In genomic region chr5:38950520-38951288, GRCm38 (mm10) we compare ENCODE assay signal across 16 mouse cellular contexts.
A peak's percentile ranks its signal among the peaks of the same experiment; 100 is the strongest.
DNase-seq lines count a peak whose midpoint lies in the region; ATAC-seq lines count a peak whose summit lies in the region.
"Had no signal": no experiment of that assay in that cellular context is flagged by ENCODE, and none has a peak within 500 bp of the region (broad histone marks: within the 10 kb centered on the region; RNA-seq: fewer than 3 reads in every experiment).

No protein-coding gene starts in this region.

- H3K4me2 ChIP-seq in hindbrain, embryonic 16.5 days (ENCODE audit: low read length) = no peak overlapping the region
- H3K4me2 ChIP-seq in neural tube, embryonic 11.5 days (ENCODE audit: low read depth) = no peak overlapping the region
- H3K4me2 ChIP-seq: liver, embryonic 12.5 days; lung, embryonic 15.5 days; midbrain, embryonic 15.5 days had no signal

- whole genome bisulfite sequencing in hindbrain, embryonic 16.5 days = 57% methylated on average over 9 of the region's 9 CpGs
- WGBS in neural tube, embryonic 11.5 days = 47% methylated on average over 9 of the region's 9 CpGs

- no peak overlapping the region for H3K27ac ChIP-seq in hindbrain, embryonic 16.5 days (ENCODE audit: low read depth, low read length)
- H3K27ac ChIP-seq in neural tube, embryonic 11.5 days (ENCODE audit: low read depth, low read length) = no peak overlapping the region
- H3K27ac ChIP-seq: liver, embryonic 12.5 days; lung, embryonic 15.5 days; midbrain, embryonic 15.5 days had no signal

- H3K9ac ChIP-seq in hindbrain, embryonic 16.5 days (ENCODE audit: low read depth, low read length) = no peak overlapping the region
- H3K9ac ChIP-seq in neural tube, embryonic 11.5 days (ENCODE audit: low read length) = no peak overlapping the region
- H3K9ac ChIP-seq: liver, embryonic 12.5 days; lung, embryonic 15.5 days; midbrain, embryonic 15.5 days had no signal

- peak; percentile 88 for ATAC-seq in hindbrain, embryonic 16.5 days
- peak; percentile 43; the same call in 1 of the 2 replicates for ATAC-seq in neural tube, embryonic 11.5 days (ENCODE audit: insufficient read depth, low FRiP score, low TSS enrichment)
- ATAC-seq: forebrain, embryonic 14.5 days; liver, embryonic 12.5 days; midbrain, embryonic 15.5 days had no signal

- peak; percentile 7 for DNase-seq in kidney, adult 9 months
- no peak for DNase-seq in kidney, postnatal 10 days
- peak; percentile 18 for DNase-seq in embryo, embryonic 10.5 days (ENCODE audit: low spot score)
- peak; percentile 12 for DNase-seq in neural tube, embryonic 11.5 days (ENCODE audit: low spot score)
- DNase-seq in frontal cortex, postnatal 36 days (ENCODE audit: low spot score in 2 of 2) = no peak
- DNase-seq in lung, postnatal 4 days = no peak
- DNase-seq: adrenal gland, postnatal 36 days; cerebellum, adult 2 months; heart, postnatal 4 days; right cerebral cortex, postnatal 25 days; thymus, postnatal 25 days had no signal

- no peaks in the 10 kb centered on the region for H3K9me3 ChIP-seq in hindbrain, embryonic 16.5 days (ENCODE audit: control insufficient read depth, low read length)
- no peaks in the 10 kb centered on the region for H3K9me3 ChIP-seq in neural tube, embryonic 11.5 days (ENCODE audit: control insufficient read depth, low read length)
- H3K9me3 ChIP-seq: liver, embryonic 12.5 days; lung, embryonic 15.5 days; midbrain, embryonic 15.5 days had no signal

- H3K4me1 ChIP-seq in hindbrain, embryonic 16.5 days (ENCODE audit: control insufficient read depth, insufficient read depth, low read depth, low read length) = no peaks in the 10 kb centered on the region
- H3K4me1 ChIP-seq in neural tube, embryonic 11.5 days (ENCODE audit: control insufficient read depth, insufficient read depth, low read length) = no peaks in the 10 kb centered on the region
- H3K4me1 ChIP-seq: liver, embryonic 12.5 days; lung, embryonic 15.5 days; midbrain, embryonic 15.5 days had no signal

- no peaks in the 10 kb centered on the region for H3K27me3 ChIP-seq in hindbrain, embryonic 16.5 days (replicated peaks; ENCODE audit: control insufficient read depth, insufficient read depth, low read length)
- H3K27me3 ChIP-seq in neural tube, embryonic 11.5 days (ENCODE audit: control insufficient read depth, insufficient read depth, low read length) = no peaks in the 10 kb centered on the region
- H3K27me3 ChIP-seq: liver, embryonic 12.5 days; lung, embryonic 15.5 days; midbrain, embryonic 15.5 days had no signal

- H3K4me3 ChIP-seq in hindbrain, embryonic 16.5 days (ENCODE audit: low read length) = no peak overlapping the region
- H3K4me3 ChIP-seq in neural tube, embryonic 11.5 days (ENCODE audit: low read depth, low read length) = no peak overlapping the region
- H3K4me3 ChIP-seq: liver, embryonic 12.5 days; lung, embryonic 15.5 days; midbrain, embryonic 15.5 days had no signal

- H3K36me3 ChIP-seq in hindbrain, embryonic 16.5 days (ENCODE audit: control insufficient read depth, insufficient read depth, low read length) = no peaks in the 10 kb centered on the region
- no peaks in the 10 kb centered on the region for H3K36me3 ChIP-seq in neural tube, embryonic 11.5 days (ENCODE audit: control insufficient read depth, insufficient read depth, low read length)
- H3K36me3 ChIP-seq: liver, embryonic 12.5 days; lung, embryonic 15.5 days; midbrain, embryonic 15.5 days had no signal

Comparison
In these comparisons a context has a peak if more than half of its experiments do, and no peak if none do; other contexts are left out.
1. DNase-seq: peak in kidney, adult 9 months (single experiment), embryo, embryonic 10.5 days (single experiment) and neural tube, embryonic 11.5 days (single experiment); none in kidney, postnatal 10 days (single experiment), frontal cortex, postnatal 36 days (0 of 2) and lung, postnatal 4 days (0 of 2).